Mouse (Mus musculus) brown adipose tissue, adult 24 weeks (tissue): ENCODE data around the gene Meox2. TPM values are rescaled to one million over a fixed set of nuclear protein-coding genes. Genes with fewer than 3 reads are reported as not detected.

ENCODE experiments used
- H3K27ac ChIP-seq: fragments of 200-500 bp; replicated peaks from 2 replicates; pipeline ENCODE4 v1.5.1; 2012; ENCODE audit warnings: low read depth, mild to moderate bottlenecking, low read length
- H3K4me1 ChIP-seq: fragments of 200-500 bp; 2 replicates; pipeline ENCODE4 v1.6.1; 2012; ENCODE audit warnings: low read length, mixed read lengths; ENCODE audit not compliant: control insufficient read depth, insufficient read depth, insufficient read length
- H3K4me3 ChIP-seq: fragments of 200-500 bp; 2 replicates; pipeline ENCODE4 v1.5.1; 2012; ENCODE audit warnings: low read depth, mild to moderate bottlenecking, low read length, moderate library complexity; ENCODE audit not compliant: insufficient read depth
- polyA plus RNA-seq: library from polyadenylated mRNA; stranded (reverse); fragments of >200 nt; gene quantifications from 2 replicates; pipeline ENCODE4 v1.2.4, GENCODE M21; 2012; ENCODE audit not compliant: missing spikeins, insufficient read depth, insufficient read length

Gene Meox2
- polyA plus RNA-seq, 1 experiment = 7.4 TPM

DNA sequence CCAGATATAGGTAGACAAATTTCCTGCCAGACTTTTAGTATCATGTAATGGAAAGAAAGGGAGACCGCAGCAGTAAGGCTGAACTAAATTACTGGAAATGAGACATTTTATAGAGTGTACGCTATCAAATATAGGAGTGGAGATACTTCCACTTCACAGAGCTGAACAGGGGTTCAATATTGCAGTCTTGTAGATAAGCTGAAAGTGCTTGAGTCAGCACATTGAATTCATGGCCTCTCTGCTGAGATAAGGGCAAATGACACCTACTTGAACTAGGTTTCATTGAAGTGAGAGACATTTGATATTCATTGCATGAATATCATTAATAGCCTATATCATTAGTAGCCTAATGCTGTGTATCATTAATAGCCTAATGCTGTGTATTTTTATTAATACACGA, 65.0 kb downstream of the Meox2 start:
- no peak overlapping the region for H3K27ac ChIP-seq
- no peaks in the 10 kb centered on the region; the same call in 1 of the 2 replicates for H3K4me1 ChIP-seq

DNA sequence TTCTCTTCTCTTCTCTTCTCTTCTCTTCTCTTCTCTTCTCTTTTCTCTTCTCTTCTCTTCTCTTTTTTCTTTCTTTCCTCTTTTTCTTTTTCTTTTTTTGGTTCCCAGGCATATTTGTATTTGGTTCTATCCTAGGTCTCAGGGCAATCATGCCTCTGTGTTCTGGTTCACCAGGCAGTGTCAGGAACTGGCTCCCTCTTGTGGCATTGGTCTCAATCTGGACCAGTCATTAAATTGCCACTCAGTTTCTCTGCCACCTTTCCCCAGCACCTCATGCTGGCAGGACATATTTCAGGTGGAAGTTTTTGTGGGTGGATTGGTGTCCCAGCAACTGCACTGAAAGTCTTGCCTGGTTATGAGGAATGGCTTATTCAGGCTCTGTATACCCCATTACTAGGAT, 75.3 kb downstream of the Meox2 start:
- H3K27ac ChIP-seq = no peak overlapping the region
- H3K4me1 ChIP-seq = no peaks in the 10 kb centered on the region
- no peak overlapping the region for H3K4me3 ChIP-seq

More for the DNA sequence above, 65.0 kb downstream of the Meox2 start:
- H3K4me3 ChIP-seq = no peak overlapping the region

DNA sequence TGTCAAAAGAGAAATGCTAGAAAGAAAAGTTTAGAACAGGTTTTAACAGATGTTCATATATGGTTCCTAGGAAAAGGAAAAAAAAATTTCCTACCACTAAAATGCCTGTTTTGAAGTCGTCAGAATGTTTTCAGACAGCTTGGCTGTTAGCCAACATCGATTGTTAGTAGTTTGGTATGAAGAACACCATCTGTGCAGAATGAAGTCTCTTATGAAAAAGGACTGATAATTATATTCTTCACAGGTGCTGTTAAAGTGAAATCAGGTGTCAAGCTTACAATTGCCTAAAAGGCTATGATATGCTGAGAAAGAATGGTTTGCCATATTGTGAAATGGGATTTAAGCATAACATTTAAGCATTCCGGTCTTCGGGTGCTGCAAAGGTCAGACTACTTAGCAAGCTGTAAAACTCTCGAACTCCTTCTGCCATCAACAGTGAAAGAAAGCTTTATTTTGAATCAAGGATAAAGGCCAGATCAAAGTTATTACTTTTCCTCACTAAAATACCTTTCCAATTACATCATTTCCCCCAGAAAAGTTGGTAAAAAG, 80.7 kb downstream of the Meox2 start:
- Histone ChIP-seq H3K4me3 (no peak overlapping the region), H3K4me1 (no peaks in the 10 kb centered on the region)

More for the DNA sequence above, 80.7 kb downstream of the Meox2 start:
- H3K27ac ChIP-seq = no peak overlapping the region

Other genes starting within 250 kb of the Meox2 start
- gene Agmo, start 133.1 kb downstream of the Meox2 start, polyA plus RNA-seq = 62.1 and 64.0 TPM in 2 replicates